Mouse (Mus musculus): ENCODE results near the gene Preb. TPM values are rescaled to one million over a fixed set of nuclear protein-coding genes. Genes with fewer than 3 reads are reported as not detected.
A peak's percentile ranks its signal among the peaks of the same experiment; 100 is the strongest.

Preb gene
- polyA plus RNA-seq, 1 experiment from 2014 or later: 79.3 TPM

- Histone ChIP-seq H3K9me3 (replicated peaks; ENCODE audit: control insufficient read depth, low read length) (no peaks in the 10 kb centered on the region), H3K4me2 (ENCODE audit: low read length) (peak overlapping the region; percentile 12; the same call in 1 of the 2 replicates), H3K36me3 (ENCODE audit: control insufficient read depth, insufficient read depth, low read length) (no peaks in the 10 kb centered on the region), H3K4me3 (ENCODE audit: low read depth, low read length) (no peak overlapping the region), H3K27me3 (replicated peaks; ENCODE audit: control insufficient read depth, insufficient read depth, low read length) (no peaks in the 10 kb centered on the region), H3K27ac (ENCODE audit: low read depth, low read length) (0 out of 2 replicates have a peak overlapping the region, but pooled peaks have one; percentile 2), H3K9ac (ENCODE audit: low read length) (no peak overlapping the region), H3K4me1 (ENCODE audit: control insufficient read depth, insufficient read depth, low read length) (peaks cover 14% of the 10 kb centered on the region)
- ATAC-seq: peak; percentile 35
- DNase-seq (ENCODE audit: low spot score): no peak
- whole genome bisulfite sequencing: 75% methylated on average over 9 of the region's 9 CpGs
Observed at GRCm38 (mm10) chr5:30915456-30915855, 44.7 kb downstream of the Preb start.

DNA sequence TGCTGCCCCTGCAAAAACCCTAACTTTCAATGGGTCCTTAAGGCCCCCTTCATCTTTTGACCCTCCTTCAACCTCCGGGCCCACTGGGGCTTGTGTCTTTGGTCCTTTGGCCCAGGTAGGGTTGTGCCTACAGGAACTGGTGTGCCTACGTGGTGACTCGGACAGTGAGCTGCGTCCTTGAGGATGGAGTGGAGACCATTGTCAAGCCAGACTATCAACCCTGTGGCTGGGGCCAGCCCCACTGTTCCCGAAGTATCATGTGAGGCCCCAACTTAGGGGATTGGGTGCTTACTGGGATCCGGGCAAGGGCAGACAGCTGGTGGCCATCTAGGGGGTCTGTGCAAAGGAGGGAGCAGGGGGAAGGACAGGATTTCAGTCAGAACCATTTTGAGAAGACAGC lies 45.3 kb downstream of the Preb start:
- peak overlapping the region; percentile 29; the same call in 1 of the 2 replicates for H3K9ac ChIP-seq (ENCODE audit: low read length)
- H3K4me2 ChIP-seq (ENCODE audit: low read length): 0 out of 2 replicates have a peak overlapping the region, but pooled peaks have one; percentile 3

DNA sequence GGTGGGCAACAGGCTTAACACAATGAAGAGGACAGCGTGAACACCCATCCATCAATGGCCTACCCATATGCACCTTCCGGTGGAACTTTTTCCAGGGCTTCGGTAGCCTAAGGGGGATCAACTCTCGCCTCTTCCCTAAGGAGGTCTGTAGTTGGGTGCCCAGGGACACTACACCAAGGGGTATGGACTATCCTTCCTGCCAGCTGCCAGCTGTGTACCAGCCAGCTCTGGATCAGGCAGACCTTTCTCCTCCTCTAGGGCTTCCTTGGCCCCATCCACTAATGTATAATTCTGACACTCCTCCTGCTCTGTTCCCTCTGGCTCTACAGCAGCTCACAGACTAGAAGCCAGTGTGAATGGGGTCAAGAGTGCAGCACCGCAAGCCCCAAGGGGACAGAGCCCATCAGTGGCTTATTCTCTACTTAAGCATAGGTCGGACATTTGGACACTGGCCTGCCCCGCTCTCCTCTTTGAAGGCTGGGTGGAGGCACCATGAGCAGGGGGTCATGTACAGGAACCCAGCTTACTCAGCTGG lies 46.0 kb downstream of the Preb start:
- Histone ChIP-seq H3K9me3 (replicated peaks; ENCODE audit: control insufficient read depth, low read length) (no peaks in the 10 kb centered on the region), H3K27me3 (replicated peaks; ENCODE audit: control insufficient read depth, insufficient read depth, low read length) (no peaks in the 10 kb centered on the region), H3K4me3 (ENCODE audit: low read depth, low read length) (no peak overlapping the region), H3K27ac (ENCODE audit: low read depth, low read length) (peak overlapping the region; percentile 36; the same call in 1 of the 2 replicates), H3K9ac (ENCODE audit: low read length) (peak overlapping the region; percentile 29; the same call in 1 of the 2 replicates), H3K4me2 (ENCODE audit: low read length) (0 out of 2 replicates have a peak overlapping the region, but pooled peaks have one; percentile 3), H3K36me3 (ENCODE audit: control insufficient read depth, insufficient read depth, low read length) (no peaks in the 10 kb centered on the region), H3K4me1 (ENCODE audit: control insufficient read depth, insufficient read depth, low read length) (peaks cover 13% of the 10 kb centered on the region)
- no peak for DNase-seq (ENCODE audit: low spot score)
- no peak for ATAC-seq
- 89% methylated on average over 7 of the region's 7 CpGs for WGBS

More for the DNA sequence above, 45.3 kb downstream of the Preb start:
- 84% methylated on average over 6 of the region's 6 CpGs for WGBS
- Histone ChIP-seq H3K4me3 (ENCODE audit: low read depth, low read length) (no peak overlapping the region), H3K27me3 (replicated peaks; ENCODE audit: control insufficient read depth, insufficient read depth, low read length) (no peaks in the 10 kb centered on the region), H3K9me3 (replicated peaks; ENCODE audit: control insufficient read depth, low read length) (no peaks in the 10 kb centered on the region), H3K4me1 (ENCODE audit: control insufficient read depth, insufficient read depth, low read length) (peaks cover 13% of the 10 kb centered on the region), H3K27ac (ENCODE audit: low read depth, low read length) (no peak overlapping the region), H3K36me3 (ENCODE audit: control insufficient read depth, insufficient read depth, low read length) (no peaks in the 10 kb centered on the region)
- DNase-seq (ENCODE audit: low spot score) (no peak), ATAC-seq (no peak)

GRCm38 (mm10) chr5:30913060-30913841 lies 46.9 kb downstream of the Preb start, which contains the start of gene Emilin1:
Gene Emilin1 (plus strand): TSS chr5:30913402.
- H3K4me2 ChIP-seq (ENCODE audit: low read length): peak within 1 kb of the TSS; percentile 10; the same call in 1 of the 2 replicates
- H3K4me3 ChIP-seq (ENCODE audit: low read depth, low read length): no peak within 1 kb of the TSS
- ATAC-seq (no peak; the same call in 1 of the 2 replicates), DNase-seq (ENCODE audit: low spot score) (peak; percentile 65)
- no peaks in the 10 kb centered on the region for H3K27me3 ChIP-seq (replicated peaks; ENCODE audit: control insufficient read depth, insufficient read depth, low read length)
- peak within 1 kb of the TSS; percentile 29; the same call in 1 of the 2 replicates for H3K9ac ChIP-seq (ENCODE audit: low read length)
- WGBS: 51% methylated on average over 10 of the region's 13 CpGs
- peak within 1 kb of the TSS; percentile 36 for H3K27ac ChIP-seq (ENCODE audit: low read depth, low read length)
- H3K36me3 ChIP-seq (ENCODE audit: control insufficient read depth, insufficient read depth, low read length): no peaks in the 10 kb centered on the region
- H3K4me1 ChIP-seq (ENCODE audit: control insufficient read depth, insufficient read depth, low read length): peaks cover 13% of the 10 kb centered on the region
- H3K9me3 ChIP-seq (replicated peaks; ENCODE audit: control insufficient read depth, low read length): no peaks in the 10 kb centered on the region

DNA sequence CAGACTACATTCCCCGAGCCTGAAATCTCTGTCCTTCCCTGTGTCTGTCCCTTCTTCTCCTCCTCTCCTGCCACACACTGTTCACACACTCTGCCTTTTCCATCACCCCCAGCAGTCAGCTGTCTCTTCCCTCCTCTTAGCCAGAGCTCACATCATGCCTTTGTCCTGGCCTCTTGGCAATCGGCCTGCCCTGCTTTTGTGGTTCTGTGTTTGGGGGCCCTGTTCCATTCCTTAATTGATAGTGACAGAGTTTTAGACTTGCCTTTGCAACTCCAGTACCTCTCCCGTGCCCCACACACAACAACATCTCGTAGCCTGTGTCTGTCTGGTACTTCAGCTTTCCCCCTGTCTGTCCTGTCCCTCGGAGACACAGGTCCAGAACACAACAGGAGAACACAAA lies 48.0 kb downstream of the Preb start:
- Histone ChIP-seq H3K27ac (ENCODE audit: low read depth, low read length) (peak overlapping the region; percentile 36), H3K27me3 (replicated peaks; ENCODE audit: control insufficient read depth, insufficient read depth, low read length) (no peaks in the 10 kb centered on the region), H3K4me2 (ENCODE audit: low read length) (no peak overlapping the region), H3K9ac (ENCODE audit: low read length) (peak overlapping the region; percentile 29; the same call in 1 of the 2 replicates), H3K9me3 (replicated peaks; ENCODE audit: control insufficient read depth, low read length) (no peaks in the 10 kb centered on the region), H3K36me3 (ENCODE audit: control insufficient read depth, insufficient read depth, low read length) (no peaks in the 10 kb centered on the region), H3K4me1 (ENCODE audit: control insufficient read depth, insufficient read depth, low read length) (peaks cover 17% of the 10 kb centered on the region), H3K4me3 (ENCODE audit: low read depth, low read length) (no peak overlapping the region)
- no peak for ATAC-seq
- WGBS: 41% methylated on average over 5 of the region's 5 CpGs
- peak; percentile 45 for DNase-seq (ENCODE audit: low spot score)

DNA sequence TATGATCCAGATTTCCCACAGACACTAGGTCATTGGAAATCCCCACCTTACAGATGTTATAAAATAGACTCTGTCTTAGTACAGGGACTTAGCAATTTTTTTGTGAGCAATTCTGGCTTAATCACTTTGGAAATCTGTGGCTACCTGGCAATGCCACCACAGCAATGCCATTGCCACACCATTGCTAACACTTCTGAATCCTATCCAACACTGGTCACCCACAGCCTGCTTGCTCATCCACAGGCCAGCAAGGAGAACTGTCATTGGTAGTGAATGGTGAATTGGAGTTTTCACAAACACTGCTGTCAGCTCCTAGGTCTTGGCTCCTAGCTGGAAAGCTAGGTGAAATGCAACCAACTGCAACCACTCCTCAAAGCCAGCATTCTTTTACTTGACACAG lies 49.7 kb downstream of the Preb start:
- H3K27me3 ChIP-seq (replicated peaks; ENCODE audit: control insufficient read depth, insufficient read depth, low read length): no peaks in the 10 kb centered on the region
- H3K36me3 ChIP-seq (ENCODE audit: control insufficient read depth, insufficient read depth, low read length): peaks cover 7% of the 10 kb centered on the region
- H3K27ac ChIP-seq (ENCODE audit: low read depth, low read length): no peak overlapping the region
- no peak overlapping the region for H3K9ac ChIP-seq (ENCODE audit: low read length)
- DNase-seq (ENCODE audit: low spot score) (no peak), ATAC-seq (no peak)
- peaks cover 26% of the 10 kb centered on the region for H3K4me1 ChIP-seq (ENCODE audit: control insufficient read depth, insufficient read depth, low read length)
- H3K4me3 ChIP-seq (ENCODE audit: low read depth, low read length): no peak overlapping the region
- H3K4me2 ChIP-seq (ENCODE audit: low read length): no peak overlapping the region
- no peaks in the 10 kb centered on the region for H3K9me3 ChIP-seq (replicated peaks; ENCODE audit: control insufficient read depth, low read length)

DNA sequence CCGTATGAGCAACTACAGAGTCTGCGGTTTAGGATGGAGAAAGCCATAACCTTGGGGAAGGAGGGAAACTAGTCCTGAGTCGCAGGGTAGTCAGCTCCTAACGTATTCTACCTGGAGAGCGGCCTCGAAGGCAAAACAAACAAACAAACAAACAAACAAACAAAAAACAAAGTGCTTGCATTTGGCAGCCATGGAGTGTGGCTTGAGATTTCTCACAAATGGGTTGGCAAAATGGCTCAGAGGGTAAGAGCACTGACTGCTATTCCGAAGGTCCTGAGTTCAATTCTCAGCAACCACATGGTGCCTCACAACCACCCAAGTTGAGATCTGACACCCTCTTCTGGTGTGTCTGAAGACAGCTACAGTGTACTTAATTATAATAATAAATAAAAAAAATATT lies 50.3 kb downstream of the Preb start:
- Histone ChIP-seq H3K9ac (ENCODE audit: low read length) (no peak overlapping the region), H3K9me3 (replicated peaks; ENCODE audit: control insufficient read depth, low read length) (no peaks in the 10 kb centered on the region), H3K4me3 (ENCODE audit: low read depth, low read length) (no peak overlapping the region), H3K27me3 (replicated peaks; ENCODE audit: control insufficient read depth, insufficient read depth, low read length) (no peaks in the 10 kb centered on the region), H3K36me3 (ENCODE audit: control insufficient read depth, insufficient read depth, low read length) (peaks cover 13% of the 10 kb centered on the region), H3K27ac (ENCODE audit: low read depth, low read length) (no peak overlapping the region), H3K4me1 (ENCODE audit: control insufficient read depth, insufficient read depth, low read length) (peaks cover 26% of the 10 kb centered on the region), H3K4me2 (ENCODE audit: low read length) (no peak overlapping the region)
- 83% methylated on average over 7 of the region's 7 CpGs for WGBS
- DNase-seq (ENCODE audit: low spot score) (no peak), ATAC-seq (no peak)

- peaks cover 19% of the 10 kb centered on the region for H3K36me3 ChIP-seq (ENCODE audit: control insufficient read depth, insufficient read depth, low read length)
- no peak overlapping the region for H3K27ac ChIP-seq (ENCODE audit: low read depth, low read length)
- WGBS: 67% methylated on average over 7 of the region's 7 CpGs
- no peak overlapping the region for H3K4me3 ChIP-seq (ENCODE audit: low read depth, low read length)
- no peaks in the 10 kb centered on the region for H3K9me3 ChIP-seq (replicated peaks; ENCODE audit: control insufficient read depth, low read length)
- H3K27me3 ChIP-seq (replicated peaks; ENCODE audit: control insufficient read depth, insufficient read depth, low read length): no peaks in the 10 kb centered on the region
- no peak overlapping the region for H3K9ac ChIP-seq (ENCODE audit: low read length)
- peaks cover 26% of the 10 kb centered on the region for H3K4me1 ChIP-seq (ENCODE audit: control insufficient read depth, insufficient read depth, low read length)
- H3K4me2 ChIP-seq (ENCODE audit: low read length): no peak overlapping the region
- ATAC-seq (no peak), DNase-seq (ENCODE audit: low spot score) (no peak)
Observed at GRCm38 (mm10) chr5:30909300-30909659, 50.9 kb downstream of the Preb start.
